Mouse (Mus musculus) splenic B cell, adult 2 months (primary cell): ENCODE measurements around the gene Large1.
"Not testable (repeated sequence)": the region's sequence is repeated elsewhere in the genome, so short reads cannot be mapped to it uniquely, and the experiment has no call there.

ENCODE experiments used
- DNase-seq: peaks from one replicate; pipeline ENCODE4 v3.0.0-alpha.2; 2011; ENCODE audit warnings: low read depth, low spot score
- H3K27me3 ChIP-seq: 2 replicates; pipeline ENCODE4 v1.6.1; 2012; ENCODE audit warnings: mild to moderate bottlenecking, low read length, moderate library complexity, mixed read lengths; ENCODE audit not compliant: control insufficient read depth, poor library complexity, insufficient read depth, severe bottlenecking
- H3K36me3 ChIP-seq: 2 replicates; pipeline ENCODE4 v1.6.1; 2012; ENCODE audit warnings: mild to moderate bottlenecking, low read length, moderate library complexity, mixed read lengths; ENCODE audit not compliant: control insufficient read depth, poor library complexity, insufficient read depth, severe bottlenecking

Large1 gene

GRCm38 (mm10) chr8:73172661-73173060, 180.7 kb downstream of the Large1 start:
- Histone ChIP-seq H3K36me3 (no peaks in the 10 kb centered on the region), H3K27me3 (no peaks in the 10 kb centered on the region)
- DNase-seq = no peak

GRCm38 (mm10) chr8:73161994-73162393, 191.3 kb downstream of the Large1 start:
- no peak for DNase-seq
- no peaks in the 10 kb centered on the region for H3K36me3 ChIP-seq

GRCm38 (mm10) chr8:73161564-73161963, 191.8 kb downstream of the Large1 start:
- no peak for DNase-seq
- Histone ChIP-seq H3K36me3 (no peaks in the 10 kb centered on the region), H3K27me3 (no peaks in the 10 kb centered on the region)

More at GRCm38 (mm10) chr8:73161994-73162393, 191.3 kb downstream of the Large1 start:
- no peaks in the 10 kb centered on the region for H3K27me3 ChIP-seq

- DNase-seq = no peak
- no peaks in the 10 kb centered on the region for H3K27me3 ChIP-seq
- H3K36me3 ChIP-seq = no peaks in the 10 kb centered on the region
Measured at GRCm38 (mm10) chr8:73160945-73161344, 192.4 kb downstream of the Large1 start.

GRCm38 (mm10) chr8:73147236-73147635, 206.1 kb downstream of the Large1 start:
- Histone ChIP-seq H3K27me3 (no peaks in the 10 kb centered on the region), H3K36me3 (no peaks in the 10 kb centered on the region)
- no peak for DNase-seq

GRCm38 (mm10) chr8:73142660-73143395, 210.5 kb downstream of the Large1 start:
- Histone ChIP-seq H3K27me3 (no peaks in the 10 kb centered on the region), H3K36me3 (no peaks in the 10 kb centered on the region)
- DNase-seq = no peak

- no peak for DNase-seq
- H3K36me3 ChIP-seq = no peaks in the 10 kb centered on the region
- H3K27me3 ChIP-seq = no peaks in the 10 kb centered on the region
Measured at GRCm38 (mm10) chr8:73135397-73135796, 217.9 kb downstream of the Large1 start.

- no peaks in the 10 kb centered on the region for H3K27me3 ChIP-seq
- DNase-seq = no peak
- H3K36me3 ChIP-seq = no peaks in the 10 kb centered on the region
Measured at GRCm38 (mm10) chr8:73132080-73132479, 221.3 kb downstream of the Large1 start.

- DNase-seq = no peak
- Histone ChIP-seq H3K27me3 (no peaks in the 10 kb centered on the region), H3K36me3 (no peaks in the 10 kb centered on the region)
Measured at GRCm38 (mm10) chr8:73123864-73124499, 229.4 kb downstream of the Large1 start.

- no peaks in the 10 kb centered on the region for H3K27me3 ChIP-seq
- H3K36me3 ChIP-seq = no peaks in the 10 kb centered on the region
- DNase-seq = no peak
Measured at GRCm38 (mm10) chr8:73112332-73112895, 240.9 kb downstream of the Large1 start.

GRCm38 (mm10) chr8:73104089-73104488, 249.3 kb downstream of the Large1 start:
- H3K27me3 ChIP-seq = no peaks in the 10 kb centered on the region

GRCm38 (mm10) chr8:73101069-73101468, 252.3 kb downstream of the Large1 start:
- DNase-seq = no peak
- Histone ChIP-seq H3K27me3 (no peaks in the 10 kb centered on the region), H3K36me3 (no peaks in the 10 kb centered on the region)

More at GRCm38 (mm10) chr8:73104089-73104488, 249.3 kb downstream of the Large1 start:
- H3K36me3 ChIP-seq = no peaks in the 10 kb centered on the region
- DNase-seq = no peak

- H3K36me3 ChIP-seq, H3K27me3 ChIP-seq, DNase-seq: not testable (repeated sequence)
Measured at GRCm38 (mm10) chr8:73100607-73101006, 252.7 kb downstream of the Large1 start.

- DNase-seq = no peak
- H3K27me3 ChIP-seq = no peaks in the 10 kb centered on the region
- H3K36me3 ChIP-seq = no peaks in the 10 kb centered on the region
Measured at GRCm38 (mm10) chr8:73099542-73099941, 253.8 kb downstream of the Large1 start.

- no peaks in the 10 kb centered on the region for H3K27me3 ChIP-seq
- DNase-seq = no peak
- no peaks in the 10 kb centered on the region for H3K36me3 ChIP-seq
Measured at GRCm38 (mm10) chr8:73096952-73097351, 256.4 kb downstream of the Large1 start.
